ENCODE assay signal across 25 mouse cellular contexts in genomic region chr6:8628715-8629267, GRCm38 (mm10).
DNase-seq lines count a peak whose midpoint lies in the region; ATAC-seq and TF ChIP-seq lines count a peak whose summit lies in the region.
"Had no signal": no experiment of that assay in that cellular context is flagged by ENCODE, and none has a peak within 500 bp of the region (broad histone marks: within the 10 kb centered on the region; RNA-seq: fewer than 3 reads in every experiment).

No protein-coding gene starts in this region.

- peak; percentile 8 for DNase-seq in embryo, embryonic 10.5 days (ENCODE audit: low spot score)
- no peak for DNase-seq in embryo, embryonic 10 days (ENCODE audit: low spot score)
- no peak for DNase-seq in intestine, embryonic 14.5 days (ENCODE audit: low spot score)
- no peak for DNase-seq in kidney, adult 18-20 months
- DNase-seq: adrenal gland, adult 8-10 months; adrenal gland, postnatal 25 days; cerebellum, adult 11-12 months; cerebellum, adult 8-10 months; cerebellum, postnatal 10 days; forebrain, postnatal 0 days; gastrocnemius, postnatal 10 days; gastrocnemius, postnatal 36 days; heart, postnatal 10 days; heart, postnatal 36 days had no signal

- H3K27ac ChIP-seq in intestine, embryonic 14.5 days (ENCODE audit: low read depth), result peak overlapping the region; percentile 34; the same call in 1 of the 2 replicates
- H3K27ac ChIP-seq in intestine, postnatal 0 days (ENCODE audit: low read depth, low read length), result no peak overlapping the region
- no peak overlapping the region for H3K27ac ChIP-seq in kidney, embryonic 16.5 days (ENCODE audit: low read length)
- H3K27ac ChIP-seq: embryonic facial prominence, embryonic 12.5 days; embryonic facial prominence, embryonic 15.5 days; heart, embryonic 15.5 days; hindbrain, embryonic 10.5 days; hindbrain, embryonic 13.5 days had no signal

- H3K9ac ChIP-seq in intestine, embryonic 14.5 days (ENCODE audit: low read length), result no peak overlapping the region
- H3K9ac ChIP-seq in intestine, postnatal 0 days (ENCODE audit: low read depth, low read length), result no peak overlapping the region
- no peak overlapping the region for H3K9ac ChIP-seq in kidney, embryonic 16.5 days (replicated peaks; ENCODE audit: low read length)
- H3K9ac ChIP-seq: embryonic facial prominence, embryonic 12.5 days; embryonic facial prominence, embryonic 15.5 days; forebrain, postnatal 0 days; heart, embryonic 12.5 days; heart, embryonic 15.5 days; hindbrain, embryonic 13.5 days had no signal

- no peaks in the 10 kb centered on the region for H3K36me3 ChIP-seq in intestine, embryonic 14.5 days (ENCODE audit: control insufficient read depth, insufficient read depth, low read length)
- H3K36me3 ChIP-seq in intestine, postnatal 0 days (ENCODE audit: control insufficient read depth, insufficient read depth), result no peaks in the 10 kb centered on the region
- no peaks in the 10 kb centered on the region for H3K36me3 ChIP-seq in kidney, embryonic 16.5 days (ENCODE audit: insufficient read depth, low read length)
- H3K36me3 ChIP-seq: embryonic facial prominence, embryonic 12.5 days; embryonic facial prominence, embryonic 15.5 days; heart, embryonic 12.5 days; heart, embryonic 15.5 days; hindbrain, embryonic 10.5 days had no signal

- no peaks in the 10 kb centered on the region for H3K9me3 ChIP-seq in intestine, embryonic 14.5 days (ENCODE audit: control insufficient read depth, low read length)
- H3K9me3 ChIP-seq in intestine, postnatal 0 days (ENCODE audit: control insufficient read depth), result no peaks in the 10 kb centered on the region
- no peaks in the 10 kb centered on the region for H3K9me3 ChIP-seq in kidney, embryonic 16.5 days (ENCODE audit: low read length)
- H3K9me3 ChIP-seq: embryonic facial prominence, embryonic 15.5 days; heart, embryonic 12.5 days; heart, embryonic 15.5 days; hindbrain, embryonic 10.5 days; hindbrain, embryonic 13.5 days had no signal

- WGBS in intestine, embryonic 14.5 days, result 90% methylated on average over 7 of the region's 7 CpGs
- WGBS in intestine, postnatal 0 days, result 94% methylated on average over 7 of the region's 7 CpGs
- WGBS in kidney, embryonic 16.5 days, result 50% methylated on average over 7 of the region's 7 CpGs

- no peak overlapping the region for H3K4me2 ChIP-seq in intestine, embryonic 14.5 days (ENCODE audit: low read length)
- H3K4me2 ChIP-seq in intestine, postnatal 0 days (replicated peaks; ENCODE audit: low read depth), result no peak overlapping the region
- H3K4me2 ChIP-seq in kidney, embryonic 16.5 days (replicated peaks; ENCODE audit: low read depth, low read length), result no peak overlapping the region
- H3K4me2 ChIP-seq: embryonic facial prominence, embryonic 12.5 days; embryonic facial prominence, embryonic 15.5 days; heart, embryonic 12.5 days; heart, embryonic 15.5 days; hindbrain, embryonic 13.5 days had no signal

- no peak overlapping the region for H3K4me3 ChIP-seq in intestine, embryonic 14.5 days (ENCODE audit: low read depth, low read length)
- no peak overlapping the region for H3K4me3 ChIP-seq in intestine, postnatal 0 days (ENCODE audit: low read depth, low read length)
- H3K4me3 ChIP-seq in kidney, embryonic 16.5 days (ENCODE audit: low read length), result no peak overlapping the region
- H3K4me3 ChIP-seq: embryonic facial prominence, embryonic 12.5 days; embryonic facial prominence, embryonic 15.5 days; heart, embryonic 12.5 days; heart, embryonic 15.5 days; hindbrain, embryonic 10.5 days; hindbrain, embryonic 13.5 days had no signal

- ATAC-seq in intestine, embryonic 14.5 days (replicated peaks; ENCODE audit: low FRiP score, low TSS enrichment, low read depth), result no peak
- ATAC-seq in intestine, postnatal 0 days, result no peak
- peak; percentile 57 for ATAC-seq in kidney, embryonic 16.5 days (ENCODE audit: low FRiP score, low TSS enrichment)
- ATAC-seq: activated CD4-positive, CD25-positive, alpha-beta regulatory T cell, adult 4 months; forebrain, embryonic 14.5 days; forebrain, postnatal 0 days; hindbrain, embryonic 16.5 days had no signal

- no peak for TF ChIP-seq CTCF in intestine, postnatal 0 days (IDR thresholded peaks at IDR 0.05; ENCODE audit: low read depth)

- H3K4me1 ChIP-seq in intestine, embryonic 14.5 days (replicated peaks; ENCODE audit: control insufficient read depth, insufficient read depth, low read length), result 0 out of 2 replicates have a peak, but pooled peaks cover 2% of the 10 kb centered on the region
- H3K4me1 ChIP-seq in intestine, postnatal 0 days (replicated peaks; ENCODE audit: control insufficient read depth, insufficient read depth, low read length), result no peaks in the 10 kb centered on the region
- peaks cover 6% of the 10 kb centered on the region; the same call in 1 of the 2 replicates for H3K4me1 ChIP-seq in kidney, embryonic 16.5 days (ENCODE audit: insufficient read depth, low read length)
- H3K4me1 ChIP-seq: embryonic facial prominence, embryonic 12.5 days; embryonic facial prominence, embryonic 15.5 days; heart, embryonic 15.5 days; hindbrain, embryonic 10.5 days; hindbrain, embryonic 13.5 days had no signal

- no peaks in the 10 kb centered on the region for H3K27me3 ChIP-seq in intestine, embryonic 14.5 days (replicated peaks; ENCODE audit: control insufficient read depth, insufficient read depth, low read length)
- no peaks in the 10 kb centered on the region for H3K27me3 ChIP-seq in intestine, postnatal 0 days (replicated peaks; ENCODE audit: control insufficient read depth, insufficient read depth, low read length)
- H3K27me3 ChIP-seq in kidney, embryonic 16.5 days (ENCODE audit: insufficient read depth, low read length), result no peaks in the 10 kb centered on the region
- H3K27me3 ChIP-seq: embryonic facial prominence, embryonic 12.5 days; embryonic facial prominence, embryonic 15.5 days; heart, embryonic 12.5 days; heart, embryonic 15.5 days; hindbrain, embryonic 13.5 days had no signal
